Mouse (Mus musculus): Measurements from ENCODE around the gene Thap2. TPM values are rescaled to one million over a fixed set of nuclear protein-coding genes. Genes with fewer than 3 reads are reported as not detected.
A peak's percentile ranks its signal among the peaks of the same experiment; 100 is the strongest.

The Thap2 gene
- polyA plus RNA-seq, 1 experiment from 2014 or later = 14.1 TPM

- no peaks in the 10 kb centered on the region for H3K9me3 ChIP-seq (ENCODE audit: control insufficient read depth, low read length)
- no peak for ATAC-seq (ENCODE audit: insufficient number of reproducible peaks, insufficient read depth, low FRiP score, low read depth)
- 82% methylated on average over 7 of the region's 7 CpGs for WGBS
- H3K9ac ChIP-seq (ENCODE audit: low read length) = no peak overlapping the region
- H3K4me3 ChIP-seq (ENCODE audit: control insufficient read depth in 1 of 2, insufficient read depth in 1 of 2, low read depth in 1 of 2, low read length in 2 of 2) = no peak overlapping the region
- no peaks in the 10 kb centered on the region for H3K27me3 ChIP-seq (ENCODE audit: control insufficient read depth, insufficient read depth, low read length)
- peaks cover 30% of the 10 kb centered on the region for H3K36me3 ChIP-seq (ENCODE audit: control insufficient read depth, insufficient read depth, low read length)
- H3K4me2 ChIP-seq (ENCODE audit: low read length) = no peak overlapping the region
- no peaks in the 10 kb centered on the region for H3K4me1 ChIP-seq (ENCODE audit: control insufficient read depth in 2 of 2, insufficient read depth in 2 of 2, low read length in 2 of 2)
- no peak overlapping the region for H3K27ac ChIP-seq (replicated peaks in 1 of 2; ENCODE audit: control insufficient read depth in 1 of 2, insufficient read depth in 1 of 2, low read depth in 2 of 2, low read length in 2 of 2)
These were observed 44.4 kb downstream of the Thap2 start for GRCm38 (mm10) chr10:115339820-115340328.

GRCm38 (mm10) chr10:115336901-115337300 lies 47.3 kb downstream of the Thap2 start:
- Histone ChIP-seq H3K36me3 (ENCODE audit: control insufficient read depth, insufficient read depth, low read length) (peaks cover 13% of the 10 kb centered on the region), H3K27me3 (ENCODE audit: control insufficient read depth, insufficient read depth, low read length) (no peaks in the 10 kb centered on the region), H3K27ac (replicated peaks in 1 of 2; ENCODE audit: control insufficient read depth in 1 of 2, insufficient read depth in 1 of 2, low read depth in 2 of 2, low read length in 2 of 2) (no peak overlapping the region), H3K4me1 (ENCODE audit: control insufficient read depth in 2 of 2, insufficient read depth in 2 of 2, low read length in 2 of 2) (peaks cover 8 to 11% of the 10 kb centered on the region in 2 experiments; a peak in 3 of 4 replicates), H3K4me3 (ENCODE audit: control insufficient read depth in 1 of 2, insufficient read depth in 1 of 2, low read depth in 1 of 2, low read length in 2 of 2) (no peak overlapping the region), H3K9ac (ENCODE audit: low read length) (no peak overlapping the region), H3K4me2 (ENCODE audit: low read length) (no peak overlapping the region), H3K9me3 (ENCODE audit: control insufficient read depth, low read length) (no peaks in the 10 kb centered on the region)
- no peak for ATAC-seq (ENCODE audit: insufficient number of reproducible peaks, insufficient read depth, low FRiP score, low read depth)
- WGBS = 78% methylated on average over 4 of the region's 4 CpGs

- peaks cover 8 to 11% of the 10 kb centered on the region in 2 experiments; a peak in 3 of 4 replicates for H3K4me1 ChIP-seq (ENCODE audit: control insufficient read depth in 2 of 2, insufficient read depth in 2 of 2, low read length in 2 of 2)
- no peaks in the 10 kb centered on the region for H3K27me3 ChIP-seq (ENCODE audit: control insufficient read depth, insufficient read depth, low read length)
- H3K27ac ChIP-seq (replicated peaks in 1 of 2; ENCODE audit: control insufficient read depth in 1 of 2, insufficient read depth in 1 of 2, low read depth in 2 of 2, low read length in 2 of 2) = no peak overlapping the region
- no peak overlapping the region for H3K9ac ChIP-seq (ENCODE audit: low read length)
- no peak overlapping the region for H3K4me3 ChIP-seq (ENCODE audit: control insufficient read depth in 1 of 2, insufficient read depth in 1 of 2, low read depth in 1 of 2, low read length in 2 of 2)
- ATAC-seq (ENCODE audit: insufficient number of reproducible peaks, insufficient read depth, low FRiP score, low read depth) = no peak
- 67% methylated on average over 9 of the region's 9 CpGs for WGBS
- no peaks in the 10 kb centered on the region for H3K9me3 ChIP-seq (ENCODE audit: control insufficient read depth, low read length)
- H3K4me2 ChIP-seq (ENCODE audit: low read length) = no peak overlapping the region
- no peaks in the 10 kb centered on the region for H3K36me3 ChIP-seq (ENCODE audit: control insufficient read depth, insufficient read depth, low read length)
These were observed 50.7 kb downstream of the Thap2 start for GRCm38 (mm10) chr10:115333528-115333927.

GRCm38 (mm10) chr10:115332997-115333396 lies 51.2 kb downstream of the Thap2 start:
- H3K36me3 ChIP-seq (ENCODE audit: control insufficient read depth, insufficient read depth, low read length) = no peaks in the 10 kb centered on the region
- H3K4me2 ChIP-seq (ENCODE audit: low read length) = no peak overlapping the region
- no peak overlapping the region for H3K4me3 ChIP-seq (ENCODE audit: control insufficient read depth in 1 of 2, insufficient read depth in 1 of 2, low read depth in 1 of 2, low read length in 2 of 2)
- H3K27me3 ChIP-seq (ENCODE audit: control insufficient read depth, insufficient read depth, low read length) = no peaks in the 10 kb centered on the region
- WGBS = 42% methylated on average over 4 of the region's 4 CpGs
- no peak for ATAC-seq (ENCODE audit: insufficient number of reproducible peaks, insufficient read depth, low FRiP score, low read depth)
- H3K4me1 ChIP-seq (ENCODE audit: control insufficient read depth in 2 of 2, insufficient read depth in 2 of 2, low read length in 2 of 2) = peaks cover 8 to 11% of the 10 kb centered on the region in 2 experiments; a peak in 3 of 4 replicates
- 0 out of 4 replicates have a peak overlapping the region, but pooled peaks of 1 of the 2 experiments have one; percentile 17 for H3K27ac ChIP-seq (replicated peaks in 1 of 2; ENCODE audit: control insufficient read depth in 1 of 2, insufficient read depth in 1 of 2, low read depth in 2 of 2, low read length in 2 of 2)
- H3K9me3 ChIP-seq (ENCODE audit: control insufficient read depth, low read length) = no peaks in the 10 kb centered on the region
- H3K9ac ChIP-seq (ENCODE audit: low read length) = no peak overlapping the region

GRCm38 (mm10) chr10:115332420-115332952 lies 51.8 kb downstream of the Thap2 start:
- no peak overlapping the region for H3K4me3 ChIP-seq (ENCODE audit: control insufficient read depth in 1 of 2, insufficient read depth in 1 of 2, low read depth in 1 of 2, low read length in 2 of 2)
- no peak overlapping the region for H3K27ac ChIP-seq (replicated peaks in 1 of 2; ENCODE audit: control insufficient read depth in 1 of 2, insufficient read depth in 1 of 2, low read depth in 2 of 2, low read length in 2 of 2)

GRCm38 (mm10) chr10:115329010-115329530 lies 55.2 kb downstream of the Thap2 start:
- no peaks in the 10 kb centered on the region for H3K27me3 ChIP-seq (ENCODE audit: control insufficient read depth, insufficient read depth, low read length)
- ATAC-seq (ENCODE audit: insufficient number of reproducible peaks, insufficient read depth, low FRiP score, low read depth) = no peak
- peaks cover 8 to 11% of the 10 kb centered on the region in 2 experiments; a peak in 3 of 4 replicates for H3K4me1 ChIP-seq (ENCODE audit: control insufficient read depth in 2 of 2, insufficient read depth in 2 of 2, low read length in 2 of 2)
- no peak overlapping the region for H3K9ac ChIP-seq (ENCODE audit: low read length)
- WGBS = 83% methylated on average over 3 of the region's 3 CpGs
- no peak overlapping the region for H3K4me3 ChIP-seq (ENCODE audit: control insufficient read depth in 1 of 2, insufficient read depth in 1 of 2, low read depth in 1 of 2, low read length in 2 of 2)
- no peak overlapping the region for H3K27ac ChIP-seq (replicated peaks in 1 of 2; ENCODE audit: control insufficient read depth in 1 of 2, insufficient read depth in 1 of 2, low read depth in 2 of 2, low read length in 2 of 2)
- H3K9me3 ChIP-seq (ENCODE audit: control insufficient read depth, low read length) = no peaks in the 10 kb centered on the region
- H3K36me3 ChIP-seq (ENCODE audit: control insufficient read depth, insufficient read depth, low read length) = no peaks in the 10 kb centered on the region
- H3K4me2 ChIP-seq (ENCODE audit: low read length) = no peak overlapping the region

More at GRCm38 (mm10) chr10:115332420-115332952, 51.8 kb downstream of the Thap2 start:
- peaks cover 8 to 11% of the 10 kb centered on the region in 2 experiments; a peak in 3 of 4 replicates for H3K4me1 ChIP-seq (ENCODE audit: control insufficient read depth in 2 of 2, insufficient read depth in 2 of 2, low read length in 2 of 2)
- no peaks in the 10 kb centered on the region for H3K9me3 ChIP-seq (ENCODE audit: control insufficient read depth, low read length)
- no peak for ATAC-seq (ENCODE audit: insufficient number of reproducible peaks, insufficient read depth, low FRiP score, low read depth)
- H3K36me3 ChIP-seq (ENCODE audit: control insufficient read depth, insufficient read depth, low read length) = no peaks in the 10 kb centered on the region
- 70% methylated on average over 8 of the region's 8 CpGs for WGBS
- no peaks in the 10 kb centered on the region for H3K27me3 ChIP-seq (ENCODE audit: control insufficient read depth, insufficient read depth, low read length)
- H3K4me2 ChIP-seq (ENCODE audit: low read length) = no peak overlapping the region
- no peak overlapping the region for H3K9ac ChIP-seq (ENCODE audit: low read length)

GRCm38 (mm10) chr10:115328514-115328913 lies 55.7 kb downstream of the Thap2 start:
- H3K4me2 ChIP-seq (ENCODE audit: low read length) = no peak overlapping the region
- WGBS = 61% methylated on average over 6 of the region's 6 CpGs
- peaks cover 5 to 9% of the 10 kb centered on the region in 2 experiments; a peak in 3 of 4 replicates for H3K4me1 ChIP-seq (ENCODE audit: control insufficient read depth in 2 of 2, insufficient read depth in 2 of 2, low read length in 2 of 2)
- H3K36me3 ChIP-seq (ENCODE audit: control insufficient read depth, insufficient read depth, low read length) = no peaks in the 10 kb centered on the region
- H3K9ac ChIP-seq (ENCODE audit: low read length) = no peak overlapping the region
- ATAC-seq (ENCODE audit: insufficient number of reproducible peaks, insufficient read depth, low FRiP score, low read depth) = no peak
- H3K9me3 ChIP-seq (ENCODE audit: control insufficient read depth, low read length) = no peaks in the 10 kb centered on the region
- no peaks in the 10 kb centered on the region for H3K27me3 ChIP-seq (ENCODE audit: control insufficient read depth, insufficient read depth, low read length)
- no peak overlapping the region for H3K4me3 ChIP-seq (ENCODE audit: control insufficient read depth in 1 of 2, insufficient read depth in 1 of 2, low read depth in 1 of 2, low read length in 2 of 2)
- H3K27ac ChIP-seq (replicated peaks in 1 of 2; ENCODE audit: control insufficient read depth in 1 of 2, insufficient read depth in 1 of 2, low read depth in 2 of 2, low read length in 2 of 2) = no peak overlapping the region

Measured in heart, embryonic 14.5 days (tissue).